Mouse (Mus musculus) limb, embryonic 10.5 days (tissue): ENCODE measurements at regions not wholly inside any gene's neighbourhood (a gene's known extent, or its start where the extent isn't known, plus 50 kb on each side); places are given as distances from the start of the nearest gene placed in this dataset.

Source experiments
- DNase-seq: peaks from one replicate; pipeline ENCODE4 v3.0.0-alpha.2; 2017; ENCODE audit warnings: low spot score
- H3K27ac ChIP-seq: fragments of 300-500 bp; sonication (generic); 2 replicates; pipeline ENCODE4 v1.5.1; 2016; ENCODE audit warnings: mild to moderate bottlenecking
- H3K27me3 ChIP-seq: fragments of 300-500 bp; sonication (generic); 2 replicates; pipeline ENCODE4 v1.6.1; 2016; ENCODE audit warnings: low read depth, mild to moderate bottlenecking; ENCODE audit not compliant: poor library complexity, severe bottlenecking
- H3K36me3 ChIP-seq: fragments of 300-500 bp; sonication (generic); 2 replicates; pipeline ENCODE4 v1.6.1; 2016; ENCODE audit warnings: mild to moderate bottlenecking, moderate library complexity
- H3K4me1 ChIP-seq: fragments of 300-500 bp; sonication (generic); 2 replicates; pipeline ENCODE4 v1.6.1; 2016
- H3K4me3 ChIP-seq: fragments of 300-500 bp; sonication (generic); 2 replicates; pipeline ENCODE4 v1.5.1; 2016; ENCODE audit warnings: mild to moderate bottlenecking, moderate library complexity
- H3K9me3 ChIP-seq: fragments of 300-500 bp; sonication (generic); replicated peaks from 2 replicates; pipeline ENCODE4 v1.6.1; 2016; ENCODE audit warnings: mild to moderate bottlenecking
- WGBS: fragments of 180-500 bp; shearing (Covaris S2); methylation state at CpG from one replicate; pipeline ENCODE4 v1.1.7; 2016; 5-methylcytosine and 5-hydroxymethylcytosine counted together

DNA sequence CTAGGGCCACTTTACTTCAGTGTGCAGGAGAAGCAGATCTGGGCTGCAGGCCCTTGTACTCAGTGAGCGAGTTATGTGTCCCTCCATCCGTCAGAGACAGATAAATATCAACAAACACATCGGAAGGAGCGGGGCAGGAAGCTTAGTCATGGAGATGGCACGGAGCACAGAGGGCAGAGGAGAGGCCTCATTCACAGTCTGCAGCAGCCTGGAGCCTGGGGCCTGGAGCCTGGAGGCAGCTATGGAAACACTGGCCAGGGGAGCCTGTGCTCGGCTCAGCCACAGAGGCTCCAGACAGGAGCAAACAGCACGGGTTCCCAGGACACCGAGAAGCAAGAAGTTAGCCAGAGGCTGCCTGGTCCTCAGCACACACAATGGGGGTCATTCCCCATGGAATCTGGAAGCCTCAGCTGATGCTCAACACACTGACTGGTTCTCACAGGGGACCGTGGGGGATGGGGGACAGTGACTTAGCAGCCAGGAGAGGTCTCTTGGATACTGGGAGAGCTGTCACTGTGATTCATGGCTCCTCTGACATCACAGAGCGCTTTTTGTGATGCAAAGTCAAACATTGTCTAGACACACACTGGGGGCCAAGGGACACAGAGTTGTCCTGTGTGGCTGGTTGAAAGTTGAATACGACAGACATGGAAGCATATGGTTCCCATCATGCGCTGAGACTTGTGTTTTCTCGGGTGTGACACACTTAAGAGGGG is 82.2 kb upstream of the Sulf2 start:
- Histone ChIP-seq H3K4me1 (peaks cover 47% of the 10 kb centered on the region), H3K36me3 (peaks cover 3% of the 10 kb centered on the region; the same call in 1 of the 2 replicates), H3K9me3 (peaks cover 8% of the 10 kb centered on the region; the same call in 1 of the 2 replicates), H3K27me3 (no peaks in the 10 kb centered on the region), H3K4me3 (no peak overlapping the region), H3K27ac (peak overlapping the region; percentile 80)
- no peak for DNase-seq
- WGBS = 47% methylated on average over 13 of the region's 13 CpGs

DNA sequence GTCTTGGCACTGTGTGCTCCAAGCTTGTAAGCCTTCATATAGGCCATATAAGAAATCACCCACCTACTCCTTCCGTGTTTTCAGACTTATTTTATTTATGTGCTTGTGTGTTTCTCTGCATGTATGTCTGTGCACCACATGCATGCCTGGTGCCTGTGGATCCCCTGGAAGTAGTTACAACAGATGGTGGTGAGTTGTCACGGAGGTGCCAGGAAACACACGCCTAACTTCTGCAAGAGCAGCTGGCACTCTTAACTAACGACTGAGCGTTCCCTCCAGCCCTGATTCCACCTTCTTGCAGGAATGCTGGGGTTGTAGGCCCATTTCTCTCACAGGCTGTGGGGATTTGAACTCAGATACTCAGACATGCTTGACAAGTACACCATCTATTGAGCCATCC is 80.6 kb upstream of the Sulf2 start:
- H3K36me3 ChIP-seq = peaks cover 3% of the 10 kb centered on the region; the same call in 1 of the 2 replicates
- peaks cover 46% of the 10 kb centered on the region for H3K4me1 ChIP-seq
- DNase-seq = no peak
- H3K27ac ChIP-seq = 0 out of 2 replicates have a peak overlapping the region, but pooled peaks have one; percentile 22
- 83% methylated on average over 5 of the region's 5 CpGs for WGBS
- H3K9me3 ChIP-seq = peaks cover 8% of the 10 kb centered on the region; the same call in 1 of the 2 replicates
- no peak overlapping the region for H3K4me3 ChIP-seq
- H3K27me3 ChIP-seq = no peaks in the 10 kb centered on the region

DNA sequence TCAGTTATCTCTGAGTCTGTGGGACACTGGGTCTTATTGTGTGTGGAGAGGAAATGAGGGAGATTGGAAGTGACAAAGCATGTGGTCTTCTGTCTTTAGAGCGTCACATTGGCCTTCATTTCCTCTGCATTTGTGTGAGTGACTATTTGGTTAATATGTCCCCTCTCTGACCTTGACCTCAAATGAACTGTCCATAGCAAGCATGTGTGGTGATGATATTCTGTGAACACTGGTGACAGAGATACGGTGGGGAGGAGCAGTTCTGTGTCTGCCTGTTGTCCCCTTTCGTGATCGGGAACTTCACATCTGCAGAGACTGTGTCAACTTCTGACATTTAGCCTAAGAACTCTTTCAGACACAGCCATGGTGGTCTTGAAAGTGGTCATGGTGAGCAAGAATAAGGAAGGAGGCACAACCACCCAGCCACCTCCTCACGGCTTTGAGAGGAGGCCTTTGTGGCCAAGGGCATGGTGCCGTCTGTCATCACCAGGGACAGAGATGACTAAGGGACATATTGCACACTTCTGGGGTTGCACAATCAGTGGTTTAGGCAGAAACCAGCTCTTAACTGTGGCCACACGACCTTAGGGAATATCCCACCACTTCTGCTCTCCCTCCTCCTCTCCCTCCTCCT is 79.2 kb upstream of the Sulf2 start:
- 84% methylated on average over 7 of the region's 7 CpGs for WGBS
- Histone ChIP-seq H3K9me3 (no peaks in the 10 kb centered on the region), H3K36me3 (no peaks in the 10 kb centered on the region), H3K4me3 (no peak overlapping the region), H3K27ac (peak overlapping the region; percentile 22; the same call in 1 of the 2 replicates), H3K27me3 (no peaks in the 10 kb centered on the region), H3K4me1 (peaks cover 54% of the 10 kb centered on the region)
- DNase-seq = no peak

DNA sequence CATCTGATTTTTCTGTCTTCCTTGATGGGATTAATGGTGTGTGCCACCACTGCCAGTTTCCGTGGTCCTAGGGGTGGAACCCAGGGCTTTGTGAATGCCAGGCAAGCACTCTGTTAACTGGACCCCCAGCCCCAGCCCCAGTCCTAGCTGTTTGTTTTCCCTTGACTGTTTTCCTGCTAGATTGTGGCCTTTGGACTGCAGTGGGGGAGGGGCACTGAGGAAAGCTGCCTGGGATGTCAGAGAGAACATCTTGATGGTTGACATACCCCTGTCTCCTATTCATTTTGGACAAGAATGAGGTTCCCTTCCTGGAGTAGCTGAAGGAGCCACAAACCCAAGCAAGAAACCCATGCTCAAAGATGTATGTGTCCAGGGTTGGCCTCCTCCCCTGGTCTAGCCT is 77.8 kb upstream of the Sulf2 start:
- Histone ChIP-seq H3K4me1 (peaks cover 50% of the 10 kb centered on the region), H3K9me3 (no peaks in the 10 kb centered on the region), H3K27ac (peak overlapping the region; percentile 83), H3K4me3 (no peak overlapping the region), H3K27me3 (no peaks in the 10 kb centered on the region), H3K36me3 (no peaks in the 10 kb centered on the region)
- no peak for DNase-seq
- WGBS = 67% methylated on average over 1 of the region's 1 CpGs

DNA sequence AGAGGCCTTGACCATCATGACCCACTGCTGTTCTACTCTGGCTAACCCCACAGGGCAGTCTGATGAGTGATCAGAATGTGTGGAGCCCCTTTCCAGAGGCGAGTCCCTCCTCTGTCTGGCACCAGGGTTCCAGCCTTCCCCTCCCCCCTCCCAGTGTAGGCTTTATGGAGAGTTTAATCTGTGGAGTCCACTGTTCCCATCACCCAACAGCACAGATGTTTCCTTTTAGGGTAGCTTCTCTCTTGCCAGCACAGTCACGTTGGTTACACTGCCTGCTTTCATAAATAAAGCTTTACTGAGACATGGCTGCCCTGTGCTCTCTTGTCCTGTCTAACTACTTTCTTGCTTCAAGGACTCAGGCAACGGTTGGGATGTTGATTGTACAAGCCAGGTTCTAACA is 76.9 kb upstream of the Sulf2 start:
- Histone ChIP-seq H3K27ac (peak overlapping the region; percentile 83), H3K4me3 (no peak overlapping the region), H3K9me3 (no peaks in the 10 kb centered on the region), H3K4me1 (peaks cover 46% of the 10 kb centered on the region), H3K36me3 (no peaks in the 10 kb centered on the region), H3K27me3 (no peaks in the 10 kb centered on the region)
- 38% methylated on average over 3 of the region's 3 CpGs for WGBS
- DNase-seq = no peak

DNA sequence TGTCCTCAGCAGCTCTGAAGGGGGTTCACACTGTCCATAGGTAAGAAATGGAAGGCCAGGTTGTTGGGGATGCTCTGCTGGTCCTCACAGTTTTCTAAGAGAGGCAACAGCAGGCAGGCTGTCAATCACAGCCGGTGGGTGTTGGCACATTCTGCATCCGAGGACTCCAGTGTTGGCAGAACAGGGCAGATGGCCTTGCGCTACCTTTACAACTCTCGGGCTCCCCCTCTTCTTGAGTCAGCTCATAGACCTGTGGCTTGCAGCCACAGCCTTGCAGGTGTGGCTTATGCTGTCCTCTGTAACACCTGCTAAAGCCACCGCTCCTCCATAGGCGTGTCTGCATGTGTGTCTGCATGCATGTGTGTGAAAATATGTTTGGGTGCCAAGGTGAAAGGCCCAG is 75.2 kb upstream of the Sulf2 start:
- Histone ChIP-seq H3K27me3 (no peaks in the 10 kb centered on the region), H3K4me3 (no peak overlapping the region), H3K36me3 (no peaks in the 10 kb centered on the region), H3K27ac (peak overlapping the region; percentile 12; the same call in 1 of the 2 replicates), H3K4me1 (peaks cover 52% of the 10 kb centered on the region), H3K9me3 (no peaks in the 10 kb centered on the region)
- 93% methylated on average over 6 of the region's 6 CpGs for WGBS
- no peak for DNase-seq

DNA sequence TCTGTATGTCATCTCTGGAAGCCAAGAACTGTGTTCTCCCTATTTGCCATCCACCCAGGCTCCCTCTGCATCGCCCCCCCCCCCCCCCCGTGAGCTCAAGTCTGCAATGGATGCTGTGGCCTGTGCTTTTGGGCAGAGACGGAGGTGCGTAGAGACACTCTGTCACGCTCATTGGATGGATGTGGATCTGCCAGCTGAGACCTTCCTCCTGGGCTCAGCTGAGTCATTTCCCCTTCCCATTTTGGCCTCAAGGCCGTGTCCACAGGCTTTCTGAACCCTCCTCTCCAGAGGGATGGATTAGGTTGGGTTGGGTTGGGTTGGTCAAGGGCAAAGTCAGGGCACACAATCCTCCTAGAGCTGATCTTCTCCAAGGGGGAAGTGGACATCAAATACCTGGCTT is 72.9 kb upstream of the Sulf2 start:
- H3K4me1 ChIP-seq = peaks cover 45% of the 10 kb centered on the region
- no peaks in the 10 kb centered on the region for H3K9me3 ChIP-seq
- no peak for DNase-seq
- no peak overlapping the region for H3K4me3 ChIP-seq
- no peaks in the 10 kb centered on the region for H3K36me3 ChIP-seq
- no peaks in the 10 kb centered on the region for H3K27me3 ChIP-seq
- WGBS = 87% methylated on average over 6 of the region's 6 CpGs
- peak overlapping the region; percentile 39; the same call in 1 of the 2 replicates for H3K27ac ChIP-seq

DNA sequence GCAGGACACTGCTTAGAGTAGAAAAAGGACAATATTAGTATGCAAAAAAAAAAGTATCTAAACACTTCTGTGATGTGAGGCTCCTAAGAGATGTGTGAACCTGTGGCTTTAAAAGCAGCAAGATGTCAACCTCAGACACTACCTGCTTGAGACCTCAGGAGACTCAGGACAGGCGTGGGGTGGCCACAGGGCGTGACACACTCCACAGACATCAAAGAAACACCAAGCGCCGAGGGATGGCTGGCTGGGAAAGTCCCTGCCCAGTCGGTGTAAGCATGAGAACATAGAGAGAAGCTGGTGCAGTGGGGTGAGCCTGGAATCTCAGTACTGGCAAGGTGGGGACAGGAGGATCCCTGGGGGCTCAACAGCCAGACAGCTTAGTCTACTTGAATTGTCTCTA is 72.0 kb upstream of the Sulf2 start:
- Histone ChIP-seq H3K27me3 (no peaks in the 10 kb centered on the region), H3K4me3 (no peak overlapping the region), H3K4me1 (peaks cover 38% of the 10 kb centered on the region), H3K9me3 (no peaks in the 10 kb centered on the region), H3K36me3 (no peaks in the 10 kb centered on the region), H3K27ac (peak overlapping the region; percentile 61)
- no peak for DNase-seq
- WGBS = 61% methylated on average over 5 of the region's 5 CpGs

DNA sequence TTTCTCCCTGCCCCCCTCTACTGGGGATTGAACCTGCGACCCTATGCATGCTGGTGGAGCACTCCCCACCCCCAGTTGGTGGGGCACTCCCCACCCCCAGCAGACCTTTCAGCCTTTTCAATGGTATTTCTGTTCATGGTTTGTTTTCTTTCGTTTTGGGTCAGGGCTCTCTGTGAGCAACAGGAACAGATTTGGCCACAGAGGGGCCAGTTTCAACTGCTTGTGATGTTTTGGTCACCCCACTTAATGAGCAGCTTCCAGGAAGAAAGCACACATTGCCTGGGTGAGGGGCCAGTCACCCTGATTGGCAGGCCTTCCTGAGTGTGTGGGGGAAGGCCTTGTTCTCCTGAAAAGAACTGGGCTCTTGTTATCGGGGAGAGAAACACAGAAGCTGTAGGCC is 71.5 kb upstream of the Sulf2 start:
- no peak for DNase-seq
- H3K9me3 ChIP-seq = no peaks in the 10 kb centered on the region
- WGBS = 32% methylated on average over 3 of the region's 3 CpGs
- no peak overlapping the region for H3K4me3 ChIP-seq
- peak overlapping the region; percentile 61 for H3K27ac ChIP-seq
- H3K36me3 ChIP-seq = no peaks in the 10 kb centered on the region
- peaks cover 34% of the 10 kb centered on the region for H3K4me1 ChIP-seq
- no peaks in the 10 kb centered on the region for H3K27me3 ChIP-seq

DNA sequence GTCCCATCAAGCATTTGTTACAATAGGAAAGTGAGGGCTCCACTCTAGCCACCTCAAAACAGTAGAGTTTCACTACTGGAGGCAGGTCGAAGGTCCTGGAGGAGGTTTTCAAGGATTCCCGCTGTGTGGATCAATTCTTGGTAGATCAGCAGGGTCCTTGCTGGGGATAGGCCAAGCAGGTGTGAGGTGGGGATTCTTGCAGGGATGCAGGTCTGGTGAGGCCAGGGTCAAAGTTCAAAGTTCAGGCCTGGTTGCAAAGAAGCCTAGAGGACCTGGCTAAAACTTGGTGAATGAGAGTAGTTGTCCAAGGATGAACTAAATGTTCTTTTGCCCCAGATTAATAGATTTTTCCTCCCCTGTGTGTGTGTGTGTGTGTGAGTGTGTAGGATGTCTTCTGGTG is 70.9 kb upstream of the Sulf2 start:
- peak overlapping the region; percentile 61; the same call in 1 of the 2 replicates for H3K27ac ChIP-seq
- no peak overlapping the region for H3K4me3 ChIP-seq
- no peak for DNase-seq
- H3K27me3 ChIP-seq = no peaks in the 10 kb centered on the region
- no peaks in the 10 kb centered on the region for H3K36me3 ChIP-seq
- WGBS = 92% methylated on average over 2 of the region's 2 CpGs
- no peaks in the 10 kb centered on the region for H3K9me3 ChIP-seq
- peaks cover 31% of the 10 kb centered on the region for H3K4me1 ChIP-seq

DNA sequence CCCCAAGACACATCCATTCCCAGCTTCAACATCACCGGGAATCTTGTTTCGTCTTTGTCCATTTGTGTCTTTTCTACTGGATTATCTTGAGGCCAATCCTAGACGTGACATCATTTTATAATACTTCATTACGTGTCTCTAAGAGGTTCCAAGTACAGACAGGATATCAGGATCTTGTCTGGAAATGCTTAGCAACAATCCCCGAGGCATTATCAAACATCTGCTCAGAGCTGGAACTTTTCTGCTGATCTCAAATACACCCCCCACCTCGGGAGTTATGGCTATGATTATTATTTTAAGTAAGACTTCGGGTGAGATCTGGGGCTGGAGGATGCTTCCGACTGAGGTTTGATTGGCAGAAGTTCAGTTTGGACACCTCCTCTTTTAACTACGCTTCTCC is 69.9 kb upstream of the Sulf2 start:
- 93% methylated on average over 9 of the region's 9 CpGs for WGBS
- no peak for DNase-seq
- Histone ChIP-seq H3K27me3 (no peaks in the 10 kb centered on the region), H3K27ac (no peak overlapping the region), H3K9me3 (no peaks in the 10 kb centered on the region), H3K36me3 (no peaks in the 10 kb centered on the region), H3K4me3 (no peak overlapping the region), H3K4me1 (peaks cover 33% of the 10 kb centered on the region)

DNA sequence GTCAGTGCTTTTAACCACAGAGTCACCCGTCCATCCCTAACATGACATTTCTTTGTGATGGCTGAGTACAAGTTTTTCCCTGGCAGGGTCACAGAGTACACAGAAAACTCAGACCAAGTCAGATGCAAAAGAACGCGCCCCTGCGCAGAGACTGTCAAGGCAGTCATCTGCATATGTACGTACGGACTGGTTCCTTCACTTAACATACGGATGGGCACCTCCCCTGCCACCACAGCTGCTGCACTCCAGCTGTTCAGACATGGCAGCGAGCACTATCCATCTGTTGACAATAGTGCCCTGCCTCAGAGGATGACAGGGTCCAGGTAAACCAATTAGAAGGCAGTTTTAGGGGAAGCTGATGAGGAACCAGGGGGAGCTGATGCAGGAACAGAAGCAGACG is 63.3 kb upstream of the Sulf2 start:
- H3K27ac ChIP-seq = 0 out of 2 replicates have a peak overlapping the region, but pooled peaks have one; percentile 5
- no peak overlapping the region for H3K4me3 ChIP-seq
- WGBS = 70% methylated on average over 9 of the region's 9 CpGs
- H3K9me3 ChIP-seq = no peaks in the 10 kb centered on the region
- H3K36me3 ChIP-seq = no peaks in the 10 kb centered on the region
- H3K4me1 ChIP-seq = peaks cover 45% of the 10 kb centered on the region
- DNase-seq = no peak
- H3K27me3 ChIP-seq = 0 out of 2 replicates have a peak, but pooled peaks cover 4% of the 10 kb centered on the region

DNA sequence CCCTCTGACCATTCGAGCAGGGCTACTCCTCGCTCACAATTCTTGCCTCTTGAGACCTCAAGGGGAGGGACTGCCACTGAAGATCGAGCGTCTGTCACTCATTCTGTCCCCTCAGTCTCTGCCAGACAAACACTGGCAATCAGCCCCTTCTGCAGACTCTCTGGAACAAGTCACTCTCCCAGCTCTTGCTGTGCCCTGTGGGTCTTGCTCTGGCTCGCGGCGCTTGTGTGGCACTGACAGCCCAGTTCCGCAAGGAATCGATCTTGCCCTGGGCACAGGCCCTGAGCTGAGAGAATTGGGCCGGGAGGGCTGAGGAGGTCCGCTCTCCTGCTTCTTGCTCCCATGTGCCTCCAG is 61.0 kb upstream of the Sulf2 start:
- Histone ChIP-seq H3K9me3 (no peaks in the 10 kb centered on the region), H3K4me3 (no peak overlapping the region), H3K4me1 (peaks cover 52% of the 10 kb centered on the region), H3K36me3 (no peaks in the 10 kb centered on the region), H3K27ac (peak overlapping the region; percentile 25; the same call in 1 of the 2 replicates), H3K27me3 (0 out of 2 replicates have a peak, but pooled peaks cover 4% of the 10 kb centered on the region)
- no peak for DNase-seq
- 86% methylated on average over 11 of the region's 11 CpGs for WGBS
